Mouse (Mus musculus): ENCODE measurements around the gene Ankib1.

GRCm38 (mm10) chr5:3803292-3804165 is 804 bp upstream of the Ankib1 start:
- TF ChIP-seq POLR2A (IDR thresholded peaks at IDR 0.05; ENCODE audit: control insufficient read depth, low read depth, low read length) = no peak
- no peak for TF ChIP-seq CTCF (IDR thresholded peaks at IDR 0.05; ENCODE audit: control insufficient read depth, insufficient read depth, insufficient replicate concordance, low read depth, low read length)
